Mouse (Mus musculus) mouse embryonic stem cell (cell line): ENCODE results near the gene Igsf9.

Experiments
- in situ Hi-C, 2 experiments: fragments of 300-500 bp; cut with MboI; formaldehyde crosslinking; loops; 1 replicate in 1 of 2; 3 replicates in 1 of 2; pipeline ENCODE4 v1.14.3; 2019 to 2020; ENCODE audit warnings: low sequenced_read_pairs in 2 of 2, low pct_unique_long_range_greater_than_20kb in 1 of 2, mixed read lengths in 1 of 2; ENCODE audit not compliant: unreplicated experiment in 1 of 2

The Igsf9 gene

GRCm38 (mm10) chr1:172526380-172527081 lies 44.9 kb downstream of the Igsf9 start:
- in situ Hi-C loops: loop anchor here in 1 of 2 experiments (10.0 kb wide), 1 partner anchor 108 kb away; the partner anchor contains the start of gene Dusp23

- in situ Hi-C loops: loop anchor here in 1 of 2 experiments (10.0 kb wide), 1 partner anchor 107 kb away; the partner anchor contains the start of gene Dusp23
These were observed 45.8 kb downstream of the Igsf9 start for GRCm38 (mm10) chr1:172527431-172527830.

DNA sequence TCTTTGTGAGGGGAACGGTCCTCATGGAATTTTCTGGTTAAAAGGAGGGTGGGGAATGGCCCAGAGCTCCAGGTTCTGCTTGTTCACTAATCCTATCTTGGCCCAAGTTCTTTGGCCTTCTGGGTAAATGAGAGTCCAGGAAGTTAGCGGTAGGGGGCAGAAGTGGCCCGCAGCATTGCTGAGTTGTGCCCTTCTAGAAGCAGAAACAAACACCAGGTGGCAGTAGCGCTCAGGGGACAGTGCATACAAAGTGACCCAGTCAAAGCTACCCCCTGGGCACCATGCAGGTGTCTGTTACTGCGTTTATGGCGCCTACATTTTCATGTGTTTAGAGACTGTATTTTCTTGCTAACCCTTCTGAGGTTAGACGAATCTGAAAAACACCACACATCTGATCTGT lies 47.1 kb downstream of the Igsf9 start:
- in situ Hi-C loops: loop anchor here in 1 of 2 experiments (10.0 kb wide), 1 partner anchor 106 kb away; the partner anchor contains the start of gene Dusp23

DNA sequence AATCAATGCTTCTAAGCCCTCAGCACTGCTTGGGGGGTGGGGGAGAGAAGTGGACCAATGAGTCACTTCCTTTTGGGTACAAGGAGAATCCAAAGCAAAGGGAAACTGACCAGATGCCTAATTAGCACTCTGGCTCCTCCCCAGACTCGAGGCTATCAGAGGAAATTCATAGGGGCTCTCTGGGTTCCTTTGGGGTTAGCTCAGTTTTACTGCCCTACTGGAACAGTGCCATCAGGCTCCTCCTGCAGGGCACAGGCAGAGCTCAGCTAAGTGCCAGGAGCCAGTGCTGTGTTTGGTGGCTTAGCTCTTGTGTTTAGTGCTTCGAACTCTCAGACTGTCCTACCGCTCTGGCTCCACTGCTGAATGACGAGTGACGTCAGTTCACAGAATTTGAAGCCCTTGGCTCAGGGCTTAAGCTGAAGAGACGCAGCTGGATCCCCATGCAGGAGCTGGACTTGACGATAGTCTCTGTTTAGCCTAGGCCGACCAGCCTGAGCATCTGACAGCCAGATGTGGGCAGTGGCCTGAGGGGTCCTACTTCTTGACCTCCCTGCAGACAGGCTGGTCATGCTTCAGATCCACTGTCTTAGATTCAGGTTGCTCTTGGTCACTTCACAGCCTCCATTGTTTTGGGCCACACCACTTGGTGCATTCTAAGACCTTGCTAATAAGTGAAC lies 49.1 kb downstream of the Igsf9 start:
- in situ Hi-C loops: no loop called here

GRCm38 (mm10) chr1:172532551-172532950 lies 51.0 kb downstream of the Igsf9 start:
- in situ Hi-C loops: no loop called here

GRCm38 (mm10) chr1:172535116-172535515 lies 53.5 kb downstream of the Igsf9 start:
- in situ Hi-C loops: no loop called here

GRCm38 (mm10) chr1:172539827-172540226 lies 58.2 kb downstream of the Igsf9 start:
- in situ Hi-C loops: no loop called here

GRCm38 (mm10) chr1:172540283-172540820 lies 58.8 kb downstream of the Igsf9 start:
- in situ Hi-C loops: no loop called here

GRCm38 (mm10) chr1:172546062-172546461 lies 64.5 kb downstream of the Igsf9 start:
- in situ Hi-C loops: no loop called here
